Mouse (Mus musculus) olfactory bulb, adult 2 months (tissue): ENCODE results near the gene Daxx. TPM values are rescaled to one million over a fixed set of nuclear protein-coding genes. Genes with fewer than 3 reads are reported as not detected.
A peak's percentile ranks its signal among the peaks of the same experiment; 100 is the strongest.
"Not testable (repeated sequence)": the region's sequence is repeated elsewhere in the genome, so short reads cannot be mapped to it uniquely, and the experiment has no call there.

Experiments used
- H3K27ac ChIP-seq: fragments of 200-500 bp; 2 replicates; pipeline ENCODE4 v1.5.1; 2012; ENCODE audit warnings: low read depth, low read length; ENCODE audit not compliant: insufficient read depth
- H3K4me1 ChIP-seq: fragments of 200-500 bp; 2 replicates; pipeline ENCODE4 v1.6.1; 2012; ENCODE audit warnings: low read length; ENCODE audit not compliant: control insufficient read depth, insufficient read depth
- H3K4me3 ChIP-seq: fragments of 200-500 bp; 2 replicates; pipeline ENCODE4 v1.5.1; 2012; ENCODE audit warnings: mild to moderate bottlenecking, low read depth, low read length, moderate library complexity; ENCODE audit not compliant: insufficient read depth
- CTCF ChIP-seq: fragments of 200-500 bp; IDR thresholded peaks from 2 replicates; pipeline ENCODE4 v1.5.1; 2012; ENCODE audit warnings: low read depth, mild to moderate bottlenecking, low read length, moderate library complexity; ENCODE audit not compliant: insufficient read depth
- POLR2A ChIP-seq: fragments of 200-500 bp; IDR thresholded peaks from 2 replicates; pipeline ENCODE4 v1.6.1; 2012; ENCODE audit warnings: mild to moderate bottlenecking, low read depth, low read length, moderate library complexity; ENCODE audit not compliant: insufficient read depth
- WGBS: fragments of 180-500 bp; shearing (Covaris S2); methylation state at CpG from one replicate; pipeline ENCODE4 v1.1.7; 2018; 5-methylcytosine and 5-hydroxymethylcytosine counted together
- polyA plus RNA-seq: library from polyadenylated mRNA; stranded (reverse); fragments of >200 nt; gene quantifications from 2 replicates; pipeline ENCODE4 v1.2.4, GENCODE M21; 2012; ENCODE audit warnings: low replicate concordance; ENCODE audit not compliant: missing spikeins, insufficient read depth, insufficient read length

Gene Daxx
- polyA plus RNA-seq, 1 experiment: not detected

- no peak overlapping the region for H3K4me3 ChIP-seq
- no peak overlapping the region for H3K27ac ChIP-seq
- no peak for TF ChIP-seq POLR2A
- no peak for TF ChIP-seq CTCF
- WGBS: 69% methylated on average over 4 of the region's 4 CpGs
- H3K4me1 ChIP-seq: no peaks in the 10 kb centered on the region
These were observed 7.1 kb upstream of the Daxx start for GRCm38 (mm10) chr17:33902079-33902478.

DNA sequence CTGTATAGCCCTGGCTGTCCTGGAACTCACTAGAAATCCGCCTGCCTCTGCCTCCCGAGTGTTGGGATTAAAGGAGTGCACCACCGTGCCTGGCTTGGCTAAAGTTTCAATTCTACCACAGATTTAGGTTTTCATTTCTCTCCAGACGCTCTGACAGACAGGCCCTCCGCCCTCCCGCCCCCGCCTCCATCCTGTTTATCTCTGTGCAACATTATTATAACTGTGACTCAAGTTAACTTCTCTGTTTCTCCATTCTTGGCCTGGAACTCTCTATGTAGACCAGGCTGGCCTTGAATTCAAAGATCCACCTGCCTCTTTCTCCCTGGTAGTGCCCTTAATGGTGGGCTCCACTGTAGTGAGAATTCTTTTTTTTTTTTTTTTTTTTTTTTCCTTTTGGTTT is 6.7 kb upstream of the Daxx start:
- no peaks in the 10 kb centered on the region for H3K4me1 ChIP-seq
- 75% methylated on average over 7 of the region's 7 CpGs for WGBS
- TF ChIP-seq POLR2A (no peak), CTCF (no peak)
- H3K27ac ChIP-seq: no peak overlapping the region
- H3K4me3 ChIP-seq: no peak overlapping the region

DNA sequence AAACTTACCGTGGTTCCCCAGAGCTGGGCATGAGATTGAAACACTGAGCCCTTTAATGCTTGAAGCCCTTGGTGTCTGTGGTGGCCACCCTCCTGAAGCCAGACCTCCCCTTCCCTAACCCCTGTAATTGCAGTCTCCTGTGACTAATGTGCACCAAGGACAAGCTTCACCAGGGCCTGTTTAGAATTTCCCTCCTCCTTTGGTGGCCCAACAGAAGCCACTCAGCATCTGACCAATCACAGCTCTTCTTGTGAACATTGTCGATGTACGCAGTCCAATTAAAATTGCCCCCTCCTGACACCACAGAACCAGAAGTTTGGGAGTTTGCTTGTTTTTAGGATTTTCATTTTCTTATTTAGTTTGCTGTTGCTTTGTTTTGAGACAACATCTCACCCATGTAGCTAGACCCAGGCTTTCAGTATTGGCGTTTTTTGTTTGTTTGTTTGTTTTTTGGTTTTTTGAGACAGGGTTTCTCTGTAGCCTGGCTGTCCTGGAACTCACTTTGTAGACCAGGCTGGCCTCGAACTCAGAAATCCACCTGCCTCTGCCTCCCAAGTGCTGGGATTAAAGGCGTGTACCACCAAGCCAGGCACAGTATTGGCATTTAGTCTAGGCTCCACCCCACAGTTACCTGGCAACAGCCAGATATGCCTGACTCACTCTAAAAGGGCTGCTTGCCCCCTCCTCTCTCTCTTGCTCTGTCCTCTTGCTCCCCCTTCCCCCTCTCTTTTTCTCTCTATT is 5.1 kb upstream of the Daxx start:
- H3K4me3 ChIP-seq: not testable (repeated sequence)

GRCm38 (mm10) chr17:33904835-33905234 is 4.4 kb upstream of the Daxx start, which contains the start of gene Platr17:
Gene Platr17, plus strand, starts transcription at chr17:33905135.
- H3K4me3 ChIP-seq, H3K4me1 ChIP-seq, H3K27ac ChIP-seq: not testable (repeated sequence)
- 32% methylated on average over 4 of the region's 4 CpGs for WGBS

More for the DNA sequence above, 5.1 kb upstream of the Daxx start:
- not testable (repeated sequence) for H3K27ac ChIP-seq, H3K4me1 ChIP-seq
- WGBS: 65% methylated on average over 6 of the region's 6 CpGs

DNA sequence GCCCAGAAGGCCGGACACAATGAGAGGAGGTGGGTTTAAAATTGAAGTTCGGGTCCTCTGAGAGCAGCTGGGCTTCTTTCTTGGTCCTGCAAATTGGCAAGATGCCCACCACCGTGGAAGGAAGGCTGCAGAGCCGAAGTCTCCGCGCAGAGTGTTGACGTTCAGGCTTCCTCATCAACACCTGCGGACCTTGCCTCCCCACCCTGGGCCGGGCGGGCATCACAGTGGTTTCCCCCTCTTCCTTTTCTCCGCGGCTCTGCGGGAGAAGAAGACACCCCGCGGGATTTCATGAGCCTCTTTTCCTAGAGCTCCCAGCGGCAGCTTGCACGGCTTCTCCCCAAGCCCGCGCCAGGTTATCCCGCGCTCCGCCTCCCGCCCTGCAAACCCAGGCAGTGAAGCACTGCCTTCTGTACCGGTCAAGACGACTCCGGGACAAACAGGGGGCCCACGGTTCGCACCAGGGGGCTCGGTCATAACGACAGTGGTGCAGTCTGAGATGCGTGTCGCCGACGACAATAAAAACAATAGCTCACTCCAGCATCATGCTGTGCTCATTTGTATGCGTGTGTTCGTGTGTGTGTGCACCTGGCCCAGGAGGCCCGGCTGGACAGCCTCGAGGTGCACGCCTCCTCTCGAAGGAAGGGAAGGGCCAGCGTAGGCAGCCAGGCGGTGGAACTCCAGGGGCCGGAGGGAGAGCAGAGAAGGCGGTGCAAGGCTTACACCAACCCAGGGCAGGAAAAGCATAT is 710 bp upstream of the Daxx start:
- Histone ChIP-seq H3K4me1 (peaks cover 15% of the 10 kb centered on the region), H3K4me3 (peak overlapping the region; percentile 54), H3K27ac (peak overlapping the region; percentile 22)
- under 1% methylated on average over 44 of the region's 44 CpGs for WGBS
- no peak for TF ChIP-seq CTCF
- TF ChIP-seq POLR2A: no peak

GRCm38 (mm10) chr17:33909869-33910250 is 646 bp downstream of the Daxx start:
- peak overlapping the region; percentile 92 for H3K4me3 ChIP-seq
- TF ChIP-seq POLR2A (no peak), CTCF (no peak)
- WGBS: under 1% methylated on average over 14 of the region's 14 CpGs
- H3K27ac ChIP-seq: peak overlapping the region; percentile 74
- peaks cover 15% of the 10 kb centered on the region for H3K4me1 ChIP-seq

GRCm38 (mm10) chr17:33910346-33911051 is 1.3 kb downstream of the Daxx start:
- Histone ChIP-seq H3K27ac (no peak overlapping the region), H3K4me3 (peak overlapping the region; percentile 92), H3K4me1 (peaks cover 19% of the 10 kb centered on the region)
- TF ChIP-seq CTCF: no peak
- no peak for TF ChIP-seq POLR2A
- WGBS: 41% methylated on average over 11 of the region's 11 CpGs

- no peak overlapping the region for H3K4me3 ChIP-seq
- H3K4me1 ChIP-seq: peaks cover 19% of the 10 kb centered on the region
- 88% methylated on average over 31 of the region's 31 CpGs for WGBS
- TF ChIP-seq CTCF: no peak
- TF ChIP-seq POLR2A: no peak
- H3K27ac ChIP-seq: no peak overlapping the region
These were observed 2.0 kb downstream of the Daxx start for GRCm38 (mm10) chr17:33911052-33911812.
